Mouse (Mus musculus): ENCODE results near the gene Ube2m. TPM values are rescaled to one million over a fixed set of nuclear protein-coding genes. Genes with fewer than 3 reads are reported as not detected.

Ube2m gene
- polyA plus RNA-seq, 1 experiment from 2014 or later: 73.4 TPM

DNA sequence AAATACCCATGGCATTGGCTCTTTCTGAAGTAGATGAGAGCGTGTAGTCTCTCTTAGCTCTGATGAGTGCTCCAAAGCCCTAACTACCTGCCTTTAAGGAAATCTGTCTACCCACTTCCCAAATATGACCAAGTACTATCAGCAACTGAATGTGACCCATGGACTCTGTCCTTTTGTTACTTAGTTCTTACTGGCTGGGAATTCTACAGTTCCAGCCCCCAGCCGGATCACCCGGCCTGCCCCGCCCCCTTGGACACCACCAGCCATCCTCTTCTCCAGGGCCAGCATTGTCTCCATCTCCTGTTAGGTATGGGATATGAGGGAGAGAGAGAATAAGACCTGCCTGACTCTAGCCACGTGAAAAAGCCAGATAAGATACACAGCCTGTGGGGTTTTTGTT is 40.0 kb downstream of the Ube2m start, which contains the start of gene Slc27a5:
Slc27a5 (minus strand) TSS at position 140 of the 400 bp plus-strand sequence.
- no peaks in the 10 kb centered on the region for H3K4me1 ChIP-seq (ENCODE audit: control insufficient read depth, insufficient read depth, low read length)
- no peak within 1 kb of the TSS for H3K4me2 ChIP-seq (ENCODE audit: low read length)
- H3K9me3 ChIP-seq (replicated peaks; ENCODE audit: control insufficient read depth, low read length): no peaks in the 10 kb centered on the region
- H3K27me3 ChIP-seq (replicated peaks; ENCODE audit: control insufficient read depth, insufficient read depth, low read length): no peaks in the 10 kb centered on the region
- DNase-seq (ENCODE audit: low spot score) (no peak), ATAC-seq (no peak)
- H3K27ac ChIP-seq (ENCODE audit: low read depth, low read length): no peak within 1 kb of the TSS
- peaks cover 4% of the 10 kb centered on the region; the same call in 1 of the 2 replicates for H3K36me3 ChIP-seq (ENCODE audit: control insufficient read depth, insufficient read depth, low read length)
- no peak within 1 kb of the TSS for H3K4me3 ChIP-seq (ENCODE audit: low read depth, low read length)
- 85% methylated on average over 5 of the region's 5 CpGs for WGBS
- H3K9ac ChIP-seq (ENCODE audit: low read length): no peak within 1 kb of the TSS

DNA sequence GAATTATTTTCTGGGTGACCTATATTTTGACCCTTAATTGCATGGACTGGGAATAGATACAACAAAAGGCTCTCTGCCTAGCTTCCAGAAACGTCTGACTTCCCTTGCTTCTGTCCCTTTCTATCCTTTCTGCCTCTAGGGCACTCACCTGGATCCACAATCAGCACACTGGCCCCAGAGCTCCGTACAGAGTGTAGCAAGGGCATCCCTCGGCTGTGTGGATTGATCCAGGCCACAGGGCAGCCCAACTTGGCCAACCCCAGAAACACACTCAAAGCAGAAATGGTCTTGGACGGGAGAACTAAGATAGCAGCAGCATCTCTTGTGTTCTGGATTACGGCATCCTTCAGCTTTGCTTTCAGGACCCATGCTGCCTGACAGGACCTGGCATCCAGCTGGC is 40.8 kb downstream of the Ube2m start:
- H3K4me3 ChIP-seq (ENCODE audit: low read depth, low read length): no peak overlapping the region
- WGBS: 74% methylated on average over 5 of the region's 5 CpGs
- H3K36me3 ChIP-seq (ENCODE audit: control insufficient read depth, insufficient read depth, low read length): no peaks in the 10 kb centered on the region
- H3K27me3 ChIP-seq (replicated peaks; ENCODE audit: control insufficient read depth, insufficient read depth, low read length): no peaks in the 10 kb centered on the region
- no peak overlapping the region for H3K4me2 ChIP-seq (ENCODE audit: low read length)
- H3K27ac ChIP-seq (ENCODE audit: low read depth, low read length): no peak overlapping the region
- ATAC-seq: no peak
- no peak overlapping the region for H3K9ac ChIP-seq (ENCODE audit: low read length)
- no peaks in the 10 kb centered on the region for H3K9me3 ChIP-seq (replicated peaks; ENCODE audit: control insufficient read depth, low read length)
- no peaks in the 10 kb centered on the region for H3K4me1 ChIP-seq (ENCODE audit: control insufficient read depth, insufficient read depth, low read length)
- DNase-seq (ENCODE audit: low spot score): no peak

DNA sequence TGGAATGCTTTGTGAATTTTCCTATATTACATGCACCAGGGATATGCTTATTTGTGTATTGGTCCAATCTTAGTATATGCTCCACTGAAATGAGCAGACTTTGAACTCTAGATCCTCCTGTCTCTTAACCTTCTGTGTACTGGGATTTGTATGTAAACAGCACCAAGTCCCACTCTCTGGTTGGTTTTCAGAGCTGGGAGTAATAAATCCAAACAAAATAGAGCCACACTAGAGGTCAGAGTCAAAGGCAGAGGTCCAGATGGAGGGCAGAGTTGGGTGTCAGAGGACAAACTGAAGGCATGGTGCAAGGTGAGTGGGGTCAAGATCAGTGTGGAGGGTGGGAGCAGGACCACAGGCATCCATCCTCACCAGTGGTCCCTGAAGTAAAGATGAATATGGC is 42.2 kb downstream of the Ube2m start:
- ATAC-seq (no peak), DNase-seq (ENCODE audit: low spot score) (no peak)
- Histone ChIP-seq H3K4me3 (ENCODE audit: low read depth, low read length) (no peak overlapping the region), H3K4me2 (ENCODE audit: low read length) (no peak overlapping the region), H3K36me3 (ENCODE audit: control insufficient read depth, insufficient read depth, low read length) (no peaks in the 10 kb centered on the region), H3K9me3 (replicated peaks; ENCODE audit: control insufficient read depth, low read length) (no peaks in the 10 kb centered on the region), H3K4me1 (ENCODE audit: control insufficient read depth, insufficient read depth, low read length) (no peaks in the 10 kb centered on the region), H3K27me3 (replicated peaks; ENCODE audit: control insufficient read depth, insufficient read depth, low read length) (no peaks in the 10 kb centered on the region), H3K9ac (ENCODE audit: low read length) (no peak overlapping the region), H3K27ac (ENCODE audit: low read depth, low read length) (no peak overlapping the region)

DNA sequence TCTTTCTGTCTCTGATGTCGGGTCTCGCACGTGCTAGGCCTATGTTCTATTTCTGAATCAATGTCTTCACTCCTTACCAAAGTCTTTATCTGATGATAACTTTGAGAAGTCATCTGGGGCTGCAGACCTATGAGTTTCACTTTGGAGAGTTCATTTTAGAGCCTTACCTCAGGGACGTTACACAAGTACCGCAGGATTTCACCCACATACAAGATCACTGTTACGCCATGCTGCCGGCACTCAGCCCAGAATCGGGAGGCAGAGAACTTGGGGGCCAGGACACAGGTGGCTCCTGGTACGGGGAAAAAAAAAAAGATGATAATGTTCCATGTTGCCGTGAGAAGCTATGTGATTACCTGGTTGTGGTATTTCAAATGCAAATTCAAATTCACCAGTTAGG is 44.9 kb downstream of the Ube2m start:
- DNase-seq (ENCODE audit: low spot score) (no peak), ATAC-seq (no peak)
- Histone ChIP-seq H3K9ac (ENCODE audit: low read length) (no peak overlapping the region), H3K27ac (ENCODE audit: low read depth, low read length) (no peak overlapping the region), H3K4me3 (ENCODE audit: low read depth, low read length) (no peak overlapping the region), H3K36me3 (ENCODE audit: control insufficient read depth, insufficient read depth, low read length) (no peaks in the 10 kb centered on the region), H3K9me3 (replicated peaks; ENCODE audit: control insufficient read depth, low read length) (no peaks in the 10 kb centered on the region), H3K4me1 (ENCODE audit: control insufficient read depth, insufficient read depth, low read length) (no peaks in the 10 kb centered on the region), H3K27me3 (replicated peaks; ENCODE audit: control insufficient read depth, insufficient read depth, low read length) (no peaks in the 10 kb centered on the region), H3K4me2 (ENCODE audit: low read length) (no peak overlapping the region)
- WGBS: 90% methylated on average over 10 of the region's 10 CpGs

DNA sequence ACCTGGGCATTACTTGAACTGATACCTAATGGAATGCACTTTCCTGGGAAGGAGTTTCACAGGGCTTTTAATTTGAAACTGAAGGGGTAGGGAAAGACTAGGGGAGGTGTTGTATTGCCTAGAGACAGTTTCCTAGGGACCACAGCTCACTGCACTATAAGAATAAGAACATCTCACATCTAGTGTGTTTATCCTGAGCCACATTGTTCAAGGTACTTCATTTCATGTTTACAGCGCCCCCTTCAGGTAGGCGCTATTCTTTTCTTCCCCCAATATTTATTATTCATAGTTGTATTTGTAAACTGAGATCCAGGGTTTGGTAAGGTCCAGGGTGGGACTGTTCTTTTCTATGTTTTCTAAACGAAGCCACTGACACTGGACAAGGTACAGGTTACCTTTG is 45.9 kb downstream of the Ube2m start:
- H3K27me3 ChIP-seq (replicated peaks; ENCODE audit: control insufficient read depth, insufficient read depth, low read length): no peaks in the 10 kb centered on the region
- no peak overlapping the region for H3K4me3 ChIP-seq (ENCODE audit: low read depth, low read length)
- H3K9ac ChIP-seq (ENCODE audit: low read length): no peak overlapping the region
- H3K36me3 ChIP-seq (ENCODE audit: control insufficient read depth, insufficient read depth, low read length): no peaks in the 10 kb centered on the region
- no peak overlapping the region for H3K4me2 ChIP-seq (ENCODE audit: low read length)
- ATAC-seq (no peak), DNase-seq (ENCODE audit: low spot score) (no peak)
- no peaks in the 10 kb centered on the region for H3K9me3 ChIP-seq (replicated peaks; ENCODE audit: control insufficient read depth, low read length)
- no peak overlapping the region for H3K27ac ChIP-seq (ENCODE audit: low read depth, low read length)
- 4% methylated on average over 3 of the region's 3 CpGs for WGBS
- no peaks in the 10 kb centered on the region for H3K4me1 ChIP-seq (ENCODE audit: control insufficient read depth, insufficient read depth, low read length)

DNA sequence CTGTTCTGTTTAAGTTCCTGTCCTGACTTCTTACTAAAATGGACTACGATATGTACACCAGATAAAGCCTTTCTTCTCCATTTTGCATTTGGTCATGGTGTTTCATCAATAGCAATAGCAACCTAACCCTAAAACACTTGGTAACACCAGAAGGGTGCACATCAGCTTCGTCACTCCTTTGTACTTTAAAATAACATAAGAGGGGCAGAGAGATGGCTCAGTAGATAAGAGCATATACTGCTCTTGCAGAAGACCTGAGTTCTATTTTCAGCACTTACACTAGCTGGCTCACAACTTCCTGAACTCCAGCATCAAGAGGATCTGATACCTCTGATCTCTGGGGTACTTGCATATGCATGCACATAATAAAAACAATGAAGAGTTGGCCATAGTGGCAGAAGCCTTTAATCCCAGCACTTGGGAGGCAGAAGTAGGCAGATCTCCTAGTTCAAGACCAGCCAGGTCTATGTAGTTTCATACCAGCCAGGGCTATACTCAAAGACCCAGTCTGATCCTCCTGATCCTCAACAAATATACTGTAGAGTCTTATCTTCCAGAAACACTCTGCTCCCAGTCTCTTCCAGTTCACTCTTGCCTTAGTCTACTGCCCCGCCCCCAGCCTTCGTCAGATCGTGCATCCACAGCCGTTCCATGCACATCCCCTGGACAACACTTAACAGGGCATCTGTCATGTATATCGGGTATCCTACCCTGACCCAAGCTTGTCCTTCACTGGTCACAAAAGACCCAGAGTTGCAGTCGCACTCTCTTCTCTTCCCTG is 50.5 kb downstream of the Ube2m start:
- no peaks in the 10 kb centered on the region for H3K36me3 ChIP-seq (ENCODE audit: control insufficient read depth, insufficient read depth, low read length)
- no peak overlapping the region for H3K4me2 ChIP-seq (ENCODE audit: low read length)
- 86% methylated on average over 8 of the region's 8 CpGs for WGBS
- H3K9ac ChIP-seq (ENCODE audit: low read length): no peak overlapping the region
- H3K27ac ChIP-seq (ENCODE audit: low read depth, low read length): no peak overlapping the region
- H3K27me3 ChIP-seq (replicated peaks; ENCODE audit: control insufficient read depth, insufficient read depth, low read length): no peaks in the 10 kb centered on the region
- ATAC-seq (no peak), DNase-seq (ENCODE audit: low spot score) (no peak)
- no peaks in the 10 kb centered on the region for H3K9me3 ChIP-seq (replicated peaks; ENCODE audit: control insufficient read depth, low read length)
- H3K4me1 ChIP-seq (ENCODE audit: control insufficient read depth, insufficient read depth, low read length): no peaks in the 10 kb centered on the region
- no peak overlapping the region for H3K4me3 ChIP-seq (ENCODE audit: low read depth, low read length)

DNA sequence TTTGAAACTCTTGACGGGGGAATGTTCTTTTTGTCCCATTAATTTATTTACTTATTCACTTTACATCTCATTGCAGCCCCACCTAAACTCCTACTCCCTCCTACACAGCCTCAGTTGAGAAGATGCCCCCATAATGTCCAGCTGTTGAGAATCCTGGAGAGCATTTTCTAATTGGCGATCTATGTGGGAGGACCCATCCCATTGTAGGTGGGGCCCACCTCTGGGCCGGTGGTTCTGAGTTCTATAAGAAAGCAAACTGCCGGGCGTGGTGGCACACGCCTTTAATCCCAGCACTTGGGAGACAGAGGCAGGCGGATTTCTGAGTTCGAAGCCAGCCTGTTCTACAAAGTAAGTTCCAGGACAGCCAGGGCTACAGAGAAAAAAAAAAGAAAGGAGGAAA is 51.2 kb downstream of the Ube2m start:
- Histone ChIP-seq H3K36me3 (ENCODE audit: control insufficient read depth, insufficient read depth, low read length) (peaks cover 6% of the 10 kb centered on the region; the same call in 1 of the 2 replicates), H3K4me1 (ENCODE audit: control insufficient read depth, insufficient read depth, low read length) (no peaks in the 10 kb centered on the region), H3K9ac (ENCODE audit: low read length) (no peak overlapping the region), H3K9me3 (replicated peaks; ENCODE audit: control insufficient read depth, low read length) (no peaks in the 10 kb centered on the region), H3K27me3 (replicated peaks; ENCODE audit: control insufficient read depth, insufficient read depth, low read length) (no peaks in the 10 kb centered on the region), H3K4me3 (ENCODE audit: low read depth, low read length) (no peak overlapping the region), H3K4me2 (ENCODE audit: low read length) (no peak overlapping the region), H3K27ac (ENCODE audit: low read depth, low read length) (no peak overlapping the region)
- DNase-seq (ENCODE audit: low spot score) (no peak), ATAC-seq (no peak)
- 89% methylated on average over 8 of the region's 8 CpGs for WGBS

DNA sequence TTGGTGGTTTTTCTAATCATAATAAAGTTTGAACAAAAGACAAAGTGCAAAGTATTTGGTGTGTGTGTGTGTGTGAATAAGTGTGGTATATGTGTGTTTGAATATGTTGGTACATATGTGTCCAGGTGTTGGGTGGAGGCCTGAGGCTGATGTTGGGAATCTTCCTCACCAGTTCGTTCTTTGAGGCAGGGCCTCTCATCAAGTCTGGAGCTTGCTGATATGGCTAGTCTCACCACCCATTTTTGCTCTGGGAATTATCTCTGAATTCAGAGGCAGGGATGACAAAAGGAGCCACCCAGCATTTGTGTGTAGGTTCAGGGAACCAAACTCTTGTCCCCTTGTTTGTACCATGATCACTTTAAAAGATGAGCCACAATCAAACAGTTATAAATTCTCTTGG is 52.4 kb downstream of the Ube2m start:
- Histone ChIP-seq H3K9ac (ENCODE audit: low read length) (no peak overlapping the region), H3K4me3 (ENCODE audit: low read depth, low read length) (no peak overlapping the region), H3K9me3 (replicated peaks; ENCODE audit: control insufficient read depth, low read length) (no peaks in the 10 kb centered on the region), H3K4me2 (ENCODE audit: low read length) (no peak overlapping the region), H3K27me3 (replicated peaks; ENCODE audit: control insufficient read depth, insufficient read depth, low read length) (no peaks in the 10 kb centered on the region), H3K27ac (ENCODE audit: low read depth, low read length) (no peak overlapping the region), H3K4me1 (ENCODE audit: control insufficient read depth, insufficient read depth, low read length) (no peaks in the 10 kb centered on the region), H3K36me3 (ENCODE audit: control insufficient read depth, insufficient read depth, low read length) (peaks cover 7% of the 10 kb centered on the region; the same call in 1 of the 2 replicates)
- DNase-seq (ENCODE audit: low spot score): no peak
- no peak for ATAC-seq
- 76% methylated on average over 1 of the region's 1 CpGs for WGBS
